Mouse (Mus musculus) lung, embryonic 14.5 days (tissue): ENCODE results near the gene Echdc1. TPM values are rescaled to one million over a fixed set of nuclear protein-coding genes. Genes with fewer than 3 reads are reported as not detected.

ENCODE experiments used
- ATAC-seq: fragments of 200-750 bp; cut with Nextera tagmentation; 2 replicates; pipeline ENCODE4 v1.8.0; 2017; ENCODE audit warnings: mild to moderate bottlenecking, moderate TSS enrichment, moderate library complexity; ENCODE audit not compliant: insufficient read depth
- DNase-seq: peaks from one replicate; pipeline ENCODE4 v3.0.0-alpha.2; 2015
- H3K27ac ChIP-seq: fragments of 300-500 bp; sonication (generic); 2 replicates; pipeline ENCODE4 v1.5.1; 2014; ENCODE audit warnings: low read depth, mild to moderate bottlenecking, moderate library complexity
- H3K27me3 ChIP-seq: fragments of 300-500 bp; sonication (generic); 2 replicates; pipeline ENCODE4 v1.6.1; 2014; ENCODE audit warnings: low read length, control low read depth; ENCODE audit not compliant: insufficient read depth
- H3K36me3 ChIP-seq: fragments of 300-500 bp; sonication (generic); 2 replicates; pipeline ENCODE4 v1.6.1; 2014; ENCODE audit warnings: control low read depth; ENCODE audit not compliant: insufficient read depth
- H3K4me1 ChIP-seq: fragments of 300-500 bp; sonication (generic); 2 replicates; pipeline ENCODE4 v1.6.1; 2014; ENCODE audit warnings: antibody characterized with exemption, control low read depth; ENCODE audit not compliant: insufficient read depth
- H3K4me2 ChIP-seq: fragments of 300-500 bp; sonication (generic); 2 replicates; pipeline ENCODE4 v1.6.1; 2014; ENCODE audit warnings: mild to moderate bottlenecking
- H3K4me3 ChIP-seq: fragments of 300-500 bp; sonication (generic); 2 replicates; pipeline ENCODE4 v1.5.1; 2014; ENCODE audit warnings: low read depth, low read length
- H3K9ac ChIP-seq: fragments of 300-500 bp; sonication (generic); 2 replicates; pipeline ENCODE4 v1.6.1; 2014
- H3K9me3 ChIP-seq: fragments of 300-500 bp; sonication (generic); 2 replicates; pipeline ENCODE4 v1.6.1; 2016; ENCODE audit warnings: low read depth, low read length, control low read depth
- CTCF ChIP-seq: IDR thresholded peaks from 2 replicates; pipeline ENCODE4 v1.5.1; 2016; ENCODE audit warnings: antibody characterized with exemption, low read depth
- WGBS: fragments of 180-500 bp; shearing (Covaris S2); extraction: QIAGEN DNeasy Blood & Tissue Kit; methylation state at CpG from one replicate; pipeline ENCODE4 v1.1.7; 2014; 5-methylcytosine and 5-hydroxymethylcytosine counted together
- polyA plus RNA-seq: library from polyadenylated mRNA; unstranded; fragments of >200 nt; fragmentation: Nextera tagmentation; extraction: Ambion mirVana; gene quantifications from 2 replicates; pipeline ENCODE4 v1.2.1, GENCODE M21; 2014

Echdc1 gene
- polyA plus RNA-seq, 1 experiment from 2014 or later: 18.7 TPM

GRCm38 (mm10) chr10:29333836-29334235 is 20.9 kb downstream of the Echdc1 start:
- Histone ChIP-seq H3K4me3 (no peak overlapping the region), H3K9me3 (no peaks in the 10 kb centered on the region), H3K36me3 (no peaks in the 10 kb centered on the region), H3K4me2 (no peak overlapping the region), H3K27ac (no peak overlapping the region), H3K4me1 (no peaks in the 10 kb centered on the region), H3K9ac (no peak overlapping the region), H3K27me3 (no peaks in the 10 kb centered on the region)
- DNase-seq (peak; percentile 67), ATAC-seq (no peak)
- TF ChIP-seq CTCF: no peak
- WGBS: 35% methylated on average over 4 of the region's 4 CpGs

- ATAC-seq (no peak), DNase-seq (peak; percentile 88)
- TF ChIP-seq CTCF: peak; percentile 69
- Histone ChIP-seq H3K9ac (no peak overlapping the region), H3K27me3 (no peaks in the 10 kb centered on the region), H3K27ac (no peak overlapping the region), H3K9me3 (no peaks in the 10 kb centered on the region), H3K4me3 (no peak overlapping the region), H3K4me2 (no peak overlapping the region), H3K4me1 (no peaks in the 10 kb centered on the region), H3K36me3 (peaks cover 3% of the 10 kb centered on the region; the same call in 1 of the 2 replicates)
- WGBS: 53% methylated on average over 4 of the region's 4 CpGs
Observed at GRCm38 (mm10) chr10:29338355-29339056, 25.5 kb downstream of the Echdc1 start.

DNA sequence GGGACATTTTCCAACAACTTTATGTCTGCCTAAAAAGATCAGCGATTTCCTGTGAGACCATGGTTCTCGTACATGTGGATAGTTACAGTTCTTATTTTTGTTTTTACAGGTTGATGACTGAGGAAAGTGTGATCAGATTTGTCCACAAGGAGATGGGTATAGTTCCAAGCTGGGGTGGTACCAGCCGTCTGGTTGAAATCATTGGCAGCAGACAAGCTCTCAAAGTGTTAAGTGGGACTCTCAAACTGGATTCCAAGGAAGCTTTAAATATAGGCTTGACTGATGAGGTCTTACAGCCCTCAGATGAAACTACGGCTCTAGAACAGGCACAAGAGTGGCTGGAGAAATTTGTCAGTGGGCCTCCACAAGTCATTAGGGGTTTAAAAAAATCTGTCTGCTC is 31.3 kb downstream of the Echdc1 start:
- whole genome bisulfite sequencing: 67% methylated on average over 4 of the region's 4 CpGs
- DNase-seq (no peak), ATAC-seq (no peak)
- Histone ChIP-seq H3K9me3 (no peaks in the 10 kb centered on the region), H3K27ac (no peak overlapping the region), H3K4me1 (no peaks in the 10 kb centered on the region), H3K27me3 (no peaks in the 10 kb centered on the region), H3K4me2 (no peak overlapping the region), H3K4me3 (no peak overlapping the region), H3K9ac (no peak overlapping the region), H3K36me3 (peaks cover 40% of the 10 kb centered on the region)
- TF ChIP-seq CTCF: no peak

- 92% methylated on average over 7 of the region's 7 CpGs for WGBS
- Histone ChIP-seq H3K4me3 (no peak overlapping the region), H3K9ac (no peak overlapping the region), H3K4me2 (no peak overlapping the region), H3K27me3 (no peaks in the 10 kb centered on the region), H3K36me3 (peaks cover 48% of the 10 kb centered on the region), H3K27ac (no peak overlapping the region), H3K4me1 (no peaks in the 10 kb centered on the region), H3K9me3 (no peaks in the 10 kb centered on the region)
- no peak for ATAC-seq
- no peak for TF ChIP-seq CTCF
- no peak for DNase-seq
Observed at GRCm38 (mm10) chr10:29346638-29347037, 33.7 kb downstream of the Echdc1 start.

GRCm38 (mm10) chr10:29351420-29351819 is 38.5 kb downstream of the Echdc1 start:
- DNase-seq (no peak), ATAC-seq (no peak)
- Histone ChIP-seq H3K36me3 (peaks cover 39% of the 10 kb centered on the region), H3K4me1 (no peaks in the 10 kb centered on the region), H3K9ac (no peak overlapping the region), H3K9me3 (no peaks in the 10 kb centered on the region), H3K4me2 (no peak overlapping the region), H3K4me3 (no peak overlapping the region), H3K27ac (no peak overlapping the region), H3K27me3 (no peaks in the 10 kb centered on the region)
- TF ChIP-seq CTCF: no peak
- WGBS: 91% methylated on average over 2 of the region's 2 CpGs

DNA sequence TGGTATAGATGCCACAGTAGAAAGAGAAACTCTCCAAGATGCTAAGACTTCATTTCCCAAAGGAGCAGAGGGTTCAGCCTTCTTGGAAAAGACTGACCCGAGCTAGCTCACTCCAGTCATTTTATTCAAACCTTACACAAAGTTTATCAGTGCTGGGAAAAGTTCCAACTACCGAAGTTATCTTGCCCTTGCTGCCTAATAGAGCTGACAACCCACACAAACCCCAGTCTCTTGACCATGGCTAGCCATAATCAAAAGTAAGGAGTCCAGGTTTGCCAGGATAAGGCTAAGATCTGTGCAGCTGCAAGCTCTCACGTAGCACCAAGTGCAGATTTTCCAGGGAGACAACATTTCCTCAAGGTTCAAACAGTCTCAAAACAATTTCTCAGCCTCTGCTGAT is 39.6 kb downstream of the Echdc1 start:
- no peak overlapping the region for H3K9ac ChIP-seq
- no peaks in the 10 kb centered on the region for H3K27me3 ChIP-seq
- no peak overlapping the region for H3K27ac ChIP-seq
- peaks cover 27% of the 10 kb centered on the region for H3K36me3 ChIP-seq
- no peak overlapping the region for H3K4me2 ChIP-seq
- 73% methylated on average over 3 of the region's 3 CpGs for WGBS
- H3K4me1 ChIP-seq: no peaks in the 10 kb centered on the region
- H3K9me3 ChIP-seq: no peaks in the 10 kb centered on the region
- H3K4me3 ChIP-seq: no peak overlapping the region
- ATAC-seq: no peak
- no peak for TF ChIP-seq CTCF
- no peak for DNase-seq

GRCm38 (mm10) chr10:29354183-29354582 is 41.2 kb downstream of the Echdc1 start:
- DNase-seq (no peak), ATAC-seq (no peak)
- Histone ChIP-seq H3K4me3 (no peak overlapping the region), H3K4me2 (no peak overlapping the region), H3K9me3 (no peaks in the 10 kb centered on the region), H3K9ac (no peak overlapping the region), H3K4me1 (no peaks in the 10 kb centered on the region), H3K27me3 (no peaks in the 10 kb centered on the region), H3K27ac (no peak overlapping the region), H3K36me3 (peaks cover 20% of the 10 kb centered on the region)
- no peak for TF ChIP-seq CTCF
- WGBS: 67% methylated on average over 7 of the region's 7 CpGs
